Mouse (Mus musculus) layer of hippocampus, adult 8-10 months (tissue): ENCODE results near the gene Gm19402. TPM values are rescaled to one million over a fixed set of nuclear protein-coding genes. Genes with fewer than 3 reads are reported as not detected.
"Not testable (repeated sequence)": the region's sequence is repeated elsewhere in the genome, so short reads cannot be mapped to it uniquely, and the experiment has no call there.

ENCODE experiments used
- DNase-seq, 2 experiments: peaks; one replicate each; pipeline ENCODE4 v3.0.0; 2022; ENCODE audit warnings: low spot score in 2 of 2
- total RNA-seq, 4 experiments: library from RNA; stranded (reverse); gene quantifications; 2 replicates each; pipeline ENCODE4 v1.2.4; 2022

The Gm19402 gene
- not detected for total RNA-seq

DNA sequence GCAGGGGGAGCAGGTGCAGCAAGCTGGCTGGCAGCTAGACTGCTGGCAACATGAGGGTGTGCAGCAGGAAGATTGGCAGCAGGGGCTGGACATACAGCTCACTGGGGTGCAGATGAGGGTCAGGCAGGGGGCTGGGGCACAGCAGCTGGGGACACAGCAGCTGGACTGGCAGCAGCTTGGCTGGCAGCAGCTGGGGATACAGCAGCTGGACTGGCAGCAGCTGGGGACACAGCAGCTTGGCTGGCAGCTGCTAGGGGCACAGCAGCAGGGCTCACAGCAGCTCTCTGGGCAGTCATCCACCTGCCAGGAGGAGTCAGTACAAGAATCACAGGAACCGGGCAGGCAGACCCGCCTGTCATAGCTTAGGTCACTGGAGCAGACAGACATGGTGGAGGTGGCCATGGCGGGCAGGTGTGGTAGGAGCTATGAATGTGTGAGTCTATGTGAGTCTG is at the start of gene Gm19402:
Gene Gm19402 (minus strand): TSS at position 402 of the 452 bp plus-strand sequence.
- DNase-seq = not testable (repeated sequence)

DNA sequence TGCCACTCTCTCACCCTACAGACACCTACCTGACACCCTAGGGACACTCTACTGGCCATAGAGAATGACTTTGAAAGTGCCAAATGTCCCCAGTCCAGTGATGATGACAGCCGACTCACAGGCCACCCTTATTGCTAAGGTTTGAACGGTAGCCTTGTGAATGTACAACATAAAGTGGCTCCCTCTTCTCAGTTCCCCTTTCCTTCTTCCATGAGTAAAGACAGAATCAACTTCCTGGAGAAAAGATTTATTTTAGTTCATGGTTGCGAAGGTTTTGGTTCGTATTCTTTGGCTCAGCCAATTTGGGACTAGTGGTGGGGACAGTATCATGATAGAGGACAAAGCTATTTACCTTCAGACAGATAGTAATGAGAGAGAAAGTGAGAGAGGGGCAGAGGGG is 48.4 kb upstream of the Gm19402 start:
- DNase-seq = no peak

DNA sequence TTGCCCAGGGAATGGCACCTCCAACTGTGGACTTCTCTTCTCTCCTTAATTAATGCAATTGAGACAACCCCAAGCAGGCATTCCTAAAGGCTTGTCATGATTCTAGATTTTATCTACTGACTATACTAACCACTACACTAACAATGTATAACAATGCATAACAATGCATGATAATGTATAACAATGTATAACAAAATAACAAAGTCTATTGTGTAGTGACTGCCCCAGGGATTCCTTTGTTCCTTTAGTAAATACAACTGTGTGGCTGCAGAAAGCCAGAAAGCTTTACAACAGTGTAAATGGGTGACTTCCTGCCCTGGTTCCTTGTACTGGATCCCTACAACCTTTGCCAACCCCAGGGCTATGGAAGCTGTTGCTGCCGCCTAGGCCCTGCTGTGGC is 45.4 kb upstream of the Gm19402 start:
- no peak for DNase-seq

DNA sequence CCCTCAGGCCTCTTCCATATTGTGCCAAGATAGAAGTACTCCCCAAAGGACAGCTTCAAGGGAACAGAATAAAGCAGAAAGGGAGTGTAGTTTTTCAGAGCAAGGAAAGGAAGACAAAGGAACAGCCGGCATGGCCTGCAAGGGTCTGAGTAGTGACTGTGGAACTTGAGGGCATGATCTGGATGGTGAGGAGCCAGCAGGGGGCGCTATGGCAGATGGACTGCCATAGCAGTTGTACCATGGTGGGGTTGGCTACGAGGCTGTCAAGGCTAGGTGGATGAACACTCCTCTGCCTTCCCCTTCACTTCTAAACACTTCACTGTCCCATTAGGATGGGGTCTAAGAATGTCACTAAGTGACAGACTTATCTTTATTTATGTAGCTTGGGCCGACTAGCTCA is 38.7 kb upstream of the Gm19402 start:
- DNase-seq = no peak

DNA sequence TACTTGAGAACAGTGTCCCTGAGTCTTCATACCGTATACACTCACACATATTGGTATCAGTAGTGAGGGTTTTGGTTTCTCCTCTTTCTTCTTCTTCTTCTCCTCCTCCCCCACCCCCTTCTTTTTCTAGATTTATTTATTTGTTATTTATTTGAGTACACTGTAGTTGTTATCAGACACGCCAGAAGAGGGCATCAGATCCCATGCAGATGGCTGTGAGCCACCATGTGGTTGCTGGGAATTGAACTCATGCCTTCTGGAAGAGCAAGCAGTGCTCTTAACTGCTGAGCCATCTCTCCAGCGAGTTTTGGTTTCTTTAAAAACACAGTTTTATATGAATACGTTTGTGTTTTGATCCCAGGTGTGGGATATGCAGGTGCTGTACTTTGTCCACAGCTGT is 37.7 kb upstream of the Gm19402 start:
- DNase-seq = no peak

DNA sequence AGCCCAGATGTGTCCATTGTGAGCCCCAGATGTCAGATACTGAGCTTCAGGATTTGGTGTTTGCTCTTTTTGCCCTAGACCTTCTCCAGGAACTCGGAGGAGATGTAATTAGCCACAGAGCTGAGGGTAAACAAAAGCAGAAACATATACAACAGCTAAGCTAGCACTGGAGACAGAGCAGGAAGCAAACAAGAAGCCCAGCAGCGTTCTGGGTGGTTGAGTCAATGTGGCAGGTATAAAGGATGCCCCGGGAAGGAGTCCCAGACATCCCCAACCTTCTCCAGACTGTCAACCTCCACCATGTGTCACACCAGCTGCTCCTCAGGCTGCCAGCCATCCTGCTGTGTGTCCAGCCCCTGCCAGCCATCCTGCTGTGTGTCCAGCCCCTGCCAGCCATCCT is 35.6 kb upstream of the Gm19402 start, which contains the start of gene Gm10100:
Gene Gm10100 (plus strand): TSS at position 301 of the 400 bp plus-strand sequence.
- no peak for DNase-seq

DNA sequence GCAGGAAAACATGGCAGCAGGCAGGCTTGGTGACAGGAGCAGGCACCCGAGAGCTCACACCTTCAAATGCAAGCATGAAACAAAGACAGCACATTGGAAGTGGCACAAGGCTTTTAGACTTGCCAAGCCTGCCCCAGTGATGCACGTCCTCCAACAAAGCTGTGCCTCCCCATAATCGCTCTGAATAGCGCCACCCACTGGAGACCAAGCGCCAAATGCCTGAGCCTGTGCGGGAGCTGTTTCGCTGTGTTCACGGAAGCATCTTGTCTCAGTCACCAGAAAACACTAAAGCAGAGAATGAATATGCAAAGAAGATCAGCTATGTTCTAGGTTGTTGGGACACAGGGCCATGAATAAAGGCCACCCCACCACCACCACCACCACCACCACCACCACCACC is 34.3 kb upstream of the Gm19402 start:
- no peak for DNase-seq

DNA sequence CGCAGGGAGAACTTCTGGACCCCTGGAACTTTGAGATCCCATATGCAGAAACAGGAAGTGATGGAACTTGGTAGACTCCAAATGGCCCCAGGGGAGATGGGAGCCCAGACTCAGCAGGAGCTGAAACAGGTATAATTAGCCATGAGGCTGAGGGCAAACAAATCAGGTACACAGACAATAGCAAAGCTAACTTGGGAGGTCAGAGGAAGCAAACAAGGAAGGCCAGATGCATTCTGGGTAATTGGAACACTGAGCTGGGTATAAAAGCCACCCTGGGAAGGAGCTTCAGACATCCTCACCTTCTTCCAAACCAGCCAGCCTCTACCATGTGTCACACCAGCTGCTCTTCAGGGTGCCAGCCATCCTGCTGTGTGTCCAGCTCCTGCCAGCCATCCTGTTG is 29.7 kb upstream of the Gm19402 start, which contains the start of gene Krtap12-1:
Gene Krtap12-1 (plus strand): TSS at position 301 of the 400 bp plus-strand sequence.
- DNase-seq = not testable (repeated sequence)

DNA sequence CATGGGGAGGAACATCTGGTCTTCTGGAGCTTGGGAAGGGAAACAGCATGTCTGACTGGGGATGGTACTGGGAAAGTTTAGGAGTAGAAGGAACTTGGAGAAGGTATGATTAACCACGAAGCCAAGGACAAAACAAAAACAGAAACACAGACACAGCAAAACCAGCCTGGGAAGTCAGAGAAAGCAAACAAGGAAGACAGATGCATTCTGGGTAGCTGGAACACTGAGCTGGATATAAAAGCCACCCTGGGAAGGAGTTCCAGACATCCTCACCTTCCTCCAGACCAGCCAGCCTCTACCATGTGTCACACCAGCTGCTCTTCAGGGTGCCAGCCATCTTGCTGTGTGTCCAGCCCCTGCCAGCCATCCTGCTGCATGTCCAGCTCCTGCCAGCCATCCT is 24.9 kb upstream of the Gm19402 start, which contains the start of gene Gm10142:
Gene Gm10142 (plus strand): TSS at position 301 of the 400 bp plus-strand sequence.
- DNase-seq = no peak

DNA sequence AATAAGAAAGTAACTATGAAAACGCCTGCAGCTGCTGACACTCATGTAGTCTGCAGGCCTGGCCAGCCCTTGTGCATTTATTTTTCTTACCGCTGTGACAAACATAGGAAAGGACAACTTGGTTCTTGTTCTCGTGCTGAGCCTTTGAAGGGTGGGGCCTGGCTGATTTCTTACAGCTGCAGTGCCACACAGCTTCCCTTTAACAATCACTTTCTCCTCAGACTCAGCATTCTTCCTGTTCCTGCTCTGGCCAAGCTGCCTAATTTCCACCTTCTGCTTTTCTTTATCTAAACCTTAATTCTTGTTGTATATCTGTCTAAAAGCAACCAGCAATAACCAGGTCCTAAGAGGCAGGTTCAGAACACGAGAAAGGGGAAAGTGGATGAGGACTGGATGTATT is 23.2 kb upstream of the Gm19402 start:
- no peak for DNase-seq

DNA sequence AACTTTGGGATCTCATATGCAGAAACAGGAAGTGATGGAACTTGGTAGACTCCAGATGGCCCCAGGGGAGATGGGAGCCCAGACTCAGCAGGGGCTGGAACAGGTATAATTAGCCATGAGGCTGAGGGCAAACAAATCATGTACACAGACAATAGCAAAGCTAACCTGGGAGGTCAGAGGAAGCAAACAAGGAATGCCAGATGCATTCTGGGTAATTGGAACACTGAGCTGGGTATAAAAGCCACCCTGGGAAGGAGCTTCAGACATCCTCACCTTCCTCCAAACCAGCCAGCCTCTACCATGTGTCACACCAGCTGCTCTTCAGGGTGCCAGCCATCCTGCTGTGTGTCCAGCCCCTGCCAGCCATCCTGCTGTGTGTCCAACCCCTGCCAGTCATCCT is 20.6 kb upstream of the Gm19402 start, which contains the start of gene Gm10024:
Gene Gm10024 (plus strand): TSS at position 301 of the 400 bp plus-strand sequence.
- not testable (repeated sequence) for DNase-seq

DNA sequence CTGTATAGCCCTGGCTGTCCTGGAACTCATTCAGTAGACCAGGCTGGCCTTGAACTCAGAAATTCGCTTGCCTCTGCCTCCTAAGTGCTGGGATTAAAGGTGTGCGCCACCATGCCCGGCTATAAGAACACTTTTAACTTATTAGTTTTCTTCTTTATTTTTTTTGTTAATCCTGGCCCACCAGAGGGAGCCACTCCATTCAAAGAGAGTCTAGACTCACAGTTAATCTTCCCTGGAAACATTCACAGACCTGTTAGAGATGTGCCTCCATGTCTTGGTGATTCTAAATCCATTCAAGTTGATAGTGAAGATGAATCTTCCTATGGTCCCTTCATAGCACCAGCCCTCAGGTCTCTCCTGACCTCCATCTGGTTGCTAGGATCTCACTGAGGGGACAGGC is 19.3 kb upstream of the Gm19402 start:
- DNase-seq = no peak

DNA sequence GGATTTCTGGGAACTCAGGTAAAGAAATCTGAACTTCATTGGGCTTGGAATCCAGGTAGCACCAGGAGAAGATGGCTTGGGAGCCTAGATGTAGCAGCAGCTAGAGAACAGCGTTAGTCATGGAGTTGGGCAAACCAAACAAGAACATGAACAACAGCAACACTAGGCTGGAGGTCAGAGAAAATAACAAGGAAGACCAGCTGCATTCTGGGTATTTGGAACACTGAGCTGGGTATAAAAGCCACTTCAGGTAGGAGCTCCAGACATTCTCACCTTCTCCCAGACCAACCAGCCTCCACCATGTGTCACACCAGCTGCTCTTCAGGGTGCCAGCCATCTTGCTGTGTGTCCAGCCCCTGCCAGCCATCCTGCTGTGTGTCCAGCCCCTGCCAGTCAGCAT is 15.8 kb upstream of the Gm19402 start, which contains the start of gene Gm10272:
Gene Gm10272 (plus strand): TSS at position 301 of the 400 bp plus-strand sequence.
- DNase-seq = no peak

DNA sequence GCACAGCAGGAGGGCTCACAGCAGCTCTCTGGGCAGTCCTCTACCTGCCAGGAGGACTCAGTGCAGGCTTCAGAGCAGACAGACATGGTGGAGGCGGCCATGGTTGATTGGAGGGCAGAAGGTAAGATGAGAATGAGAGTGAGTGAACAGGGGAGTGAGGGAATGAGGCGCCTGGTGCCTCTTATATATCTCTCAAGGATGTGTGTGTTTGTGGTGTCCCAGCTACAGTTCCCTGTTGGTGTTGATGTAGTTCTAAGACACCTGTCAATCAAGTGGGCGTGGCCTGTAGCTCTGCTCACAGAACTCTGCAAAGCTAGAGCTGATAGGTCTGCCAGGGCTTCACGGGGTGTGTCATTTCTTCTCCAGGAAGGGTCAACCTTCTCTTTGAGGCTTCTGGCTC is 6.6 kb upstream of the Gm19402 start, which contains the start of gene Gm9508:
Gene Gm9508 (minus strand): TSS at position 101 of the 400 bp plus-strand sequence.
- DNase-seq = no peak

DNA sequence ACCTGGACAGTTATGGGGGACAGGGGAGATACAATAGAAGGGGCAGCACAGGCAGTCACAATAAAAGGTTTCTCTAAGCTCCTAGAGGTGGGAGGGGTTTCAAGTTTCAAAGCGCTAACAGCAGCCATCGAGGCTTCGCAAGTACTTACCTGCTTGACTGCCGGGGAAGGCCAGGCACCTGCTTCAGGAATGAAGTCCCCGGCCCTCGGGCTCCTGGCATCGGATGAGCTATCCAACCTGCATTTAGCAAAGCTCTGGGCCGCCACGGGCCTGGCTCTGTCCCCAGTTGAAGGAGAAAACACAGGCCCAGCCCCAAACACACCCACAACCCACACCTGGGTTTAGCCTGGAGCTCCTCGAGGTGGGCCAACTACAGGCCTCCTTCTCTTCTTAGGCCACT is 3.5 kb downstream of the Gm19402 start:
- DNase-seq = no peak

DNA sequence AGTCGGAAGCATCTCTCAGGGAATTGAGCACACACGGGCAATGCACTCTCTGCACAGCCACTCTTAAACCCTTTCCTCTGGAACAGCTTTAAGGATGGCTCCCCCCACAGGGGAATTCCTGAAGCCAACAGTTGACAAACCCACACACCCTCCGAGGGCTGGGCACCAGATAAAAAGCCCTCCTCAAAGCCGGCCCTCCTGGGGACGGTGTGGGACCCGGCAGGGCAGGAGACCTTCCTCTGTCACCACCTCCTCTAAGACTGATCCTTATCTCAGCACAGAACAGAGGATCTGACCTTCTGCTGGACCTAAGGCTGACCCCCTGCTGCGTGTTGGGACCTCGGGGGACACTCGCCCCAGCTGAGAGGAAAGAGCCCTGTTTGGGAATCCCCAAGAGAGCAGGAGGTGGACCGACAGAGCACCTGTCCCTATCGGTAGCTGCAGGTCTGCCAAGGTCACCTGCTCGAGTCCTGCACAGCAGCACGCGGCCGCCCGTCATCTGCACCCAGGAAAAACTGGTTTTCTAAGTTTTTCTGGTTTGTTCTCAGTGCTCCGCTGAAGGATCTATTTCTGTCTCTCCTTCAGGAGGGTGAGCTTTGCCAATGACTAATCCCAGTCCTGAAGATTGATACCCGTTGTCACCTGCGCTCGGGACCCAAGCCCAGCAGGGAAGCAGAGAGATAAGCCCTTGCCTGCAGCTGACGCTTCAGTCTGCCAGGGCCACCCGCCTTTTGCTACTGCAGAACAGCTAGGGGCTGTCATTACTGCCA is 4.5 kb downstream of the Gm19402 start, which contains the start of gene Tspear:
Gene Tspear (plus strand): TSS at position 675 of the 770 bp plus-strand sequence.
- DNase-seq = no peak

DNA sequence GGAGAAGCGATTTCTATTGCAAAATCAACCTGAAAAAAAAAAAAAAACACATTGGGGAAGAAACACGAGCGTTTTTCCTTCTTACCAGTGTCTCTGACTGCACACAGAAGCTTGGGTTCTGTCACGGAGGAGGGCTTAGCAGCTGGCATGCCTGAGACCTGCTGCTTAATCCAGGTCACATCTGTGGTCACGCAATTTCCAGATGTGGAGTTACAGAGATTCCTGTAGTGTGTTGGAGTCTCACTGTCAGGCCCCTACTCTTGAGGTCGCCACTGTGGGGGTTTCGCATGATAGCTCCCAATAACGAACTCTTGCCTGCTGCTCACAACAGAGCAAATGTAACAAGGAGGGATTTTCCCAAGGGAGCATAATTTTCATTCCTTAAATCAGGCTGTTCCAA is 6.4 kb downstream of the Gm19402 start:
- DNase-seq = no peak

DNA sequence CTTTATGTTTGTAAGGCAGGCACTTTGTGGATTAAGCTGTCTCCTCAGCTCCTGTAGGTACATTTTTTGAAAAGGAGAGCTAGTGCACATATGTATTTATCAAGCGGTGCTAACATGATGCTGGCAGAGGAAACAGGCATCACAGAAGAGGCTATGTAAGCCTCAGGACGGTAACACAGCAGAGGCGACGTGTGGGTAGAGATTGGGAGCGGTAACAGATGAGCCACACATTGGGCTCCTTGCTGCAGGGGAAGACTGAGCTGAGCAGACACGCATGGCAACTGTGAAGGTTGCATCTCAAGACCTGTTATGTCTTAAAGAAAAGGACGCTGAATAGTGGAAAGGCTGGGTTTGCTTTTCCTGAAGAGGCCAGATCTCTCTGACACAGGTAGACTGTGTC is 7.6 kb downstream of the Gm19402 start:
- DNase-seq = no peak

DNA sequence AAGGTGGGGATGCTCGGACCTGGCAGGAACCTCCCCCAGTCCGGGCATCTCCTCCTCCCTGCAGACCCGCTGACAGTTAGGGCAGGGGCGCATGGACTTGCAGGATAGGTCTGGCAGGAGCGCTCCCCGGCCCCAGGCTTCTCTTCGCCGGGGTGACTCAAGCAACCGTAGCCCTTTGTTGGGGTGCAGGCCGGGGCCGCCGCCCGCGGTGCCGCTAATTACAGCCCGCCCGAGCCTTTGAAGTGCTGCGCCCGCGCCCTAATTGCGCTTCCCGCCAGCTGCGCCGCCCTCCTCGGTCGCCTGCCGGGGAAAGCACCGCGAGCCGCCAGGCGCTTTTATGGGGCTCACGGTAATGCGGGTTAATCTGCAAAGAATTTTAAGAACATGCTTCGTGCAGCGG is 13.0 kb downstream of the Gm19402 start:
- no peak for DNase-seq

DNA sequence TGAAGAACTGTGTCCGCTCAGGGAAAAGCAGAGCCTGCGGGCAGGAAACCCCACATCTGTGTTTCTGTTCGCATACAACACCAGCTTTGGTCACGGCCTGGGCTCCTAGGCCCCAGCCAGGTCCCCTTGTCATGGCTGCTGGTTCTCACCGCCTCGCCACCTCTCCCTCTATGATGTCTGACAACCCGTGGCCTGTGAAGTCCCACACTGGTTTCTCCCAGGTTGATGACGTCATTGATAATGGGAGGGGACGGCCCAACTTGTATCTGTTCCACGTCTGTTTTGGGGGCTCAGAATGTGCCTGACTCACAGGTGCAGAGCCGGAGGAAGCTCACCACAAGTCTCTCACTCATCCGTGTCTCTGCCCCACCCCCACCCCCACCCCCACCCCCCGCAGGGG is 16.8 kb downstream of the Gm19402 start:
- no peak for DNase-seq

DNA sequence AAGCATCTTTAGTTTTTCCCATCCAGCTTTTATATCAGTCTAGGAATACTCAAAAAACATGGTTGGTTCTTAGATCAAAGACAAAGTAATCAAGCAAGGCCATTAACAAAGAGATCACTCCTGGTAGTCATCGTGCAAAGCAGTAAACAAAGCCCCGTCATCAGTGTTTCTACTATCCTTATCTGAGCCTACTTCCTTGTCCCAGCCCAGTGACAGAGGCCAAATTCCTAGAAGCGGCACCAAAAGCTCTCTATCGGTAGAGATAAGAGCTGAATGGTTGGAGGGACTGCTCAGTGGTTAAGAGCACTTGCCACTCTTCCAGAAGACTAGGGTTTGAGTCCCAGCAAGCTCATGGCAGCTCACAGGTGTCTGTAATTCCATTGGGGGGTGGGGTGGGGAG is 19.0 kb downstream of the Gm19402 start:
- DNase-seq = no peak

DNA sequence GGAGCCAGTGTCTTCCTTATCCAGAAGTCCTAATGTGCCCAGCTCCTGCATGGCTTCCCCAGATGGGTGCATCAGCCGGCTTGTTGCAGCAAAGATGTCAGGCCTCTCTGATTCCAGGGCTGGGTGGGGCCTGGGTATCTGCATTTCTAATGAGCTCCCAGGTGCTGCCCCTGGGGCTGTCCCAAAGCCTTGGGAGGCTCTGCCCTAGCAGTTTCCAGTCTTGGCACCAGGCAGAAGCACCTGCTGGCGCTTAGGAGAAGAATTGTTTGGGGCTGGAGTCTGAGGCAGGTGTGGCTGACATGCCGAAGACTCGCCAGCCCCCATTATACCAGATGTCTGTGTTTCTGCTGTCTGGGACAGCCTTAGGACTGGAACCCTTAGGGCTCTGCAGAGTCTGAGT is 19.8 kb downstream of the Gm19402 start:
- no peak for DNase-seq

DNA sequence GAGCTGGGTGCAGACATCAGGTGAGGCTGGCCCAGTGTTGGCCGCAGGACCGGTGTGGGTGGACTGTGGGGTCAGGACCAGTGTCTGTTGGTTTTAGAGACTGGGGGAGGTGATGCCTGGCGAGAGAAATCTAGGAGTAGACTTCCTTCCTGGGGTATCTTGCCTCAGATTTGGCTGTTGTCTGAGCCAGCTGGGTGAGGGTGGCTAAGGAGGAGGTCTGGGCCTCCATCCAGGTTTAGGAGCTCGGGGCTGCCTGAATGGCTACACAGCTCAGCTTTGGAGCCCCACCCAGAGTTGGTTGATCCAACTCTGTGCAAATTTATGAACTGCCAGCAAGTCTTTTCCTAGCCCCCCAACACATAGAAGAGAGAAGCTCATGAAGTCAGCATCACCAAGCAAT is 23.2 kb downstream of the Gm19402 start:
- DNase-seq = no peak
